Mouse (Mus musculus): Measurements from ENCODE around the gene Klf9.

The Klf9 gene

DNA sequence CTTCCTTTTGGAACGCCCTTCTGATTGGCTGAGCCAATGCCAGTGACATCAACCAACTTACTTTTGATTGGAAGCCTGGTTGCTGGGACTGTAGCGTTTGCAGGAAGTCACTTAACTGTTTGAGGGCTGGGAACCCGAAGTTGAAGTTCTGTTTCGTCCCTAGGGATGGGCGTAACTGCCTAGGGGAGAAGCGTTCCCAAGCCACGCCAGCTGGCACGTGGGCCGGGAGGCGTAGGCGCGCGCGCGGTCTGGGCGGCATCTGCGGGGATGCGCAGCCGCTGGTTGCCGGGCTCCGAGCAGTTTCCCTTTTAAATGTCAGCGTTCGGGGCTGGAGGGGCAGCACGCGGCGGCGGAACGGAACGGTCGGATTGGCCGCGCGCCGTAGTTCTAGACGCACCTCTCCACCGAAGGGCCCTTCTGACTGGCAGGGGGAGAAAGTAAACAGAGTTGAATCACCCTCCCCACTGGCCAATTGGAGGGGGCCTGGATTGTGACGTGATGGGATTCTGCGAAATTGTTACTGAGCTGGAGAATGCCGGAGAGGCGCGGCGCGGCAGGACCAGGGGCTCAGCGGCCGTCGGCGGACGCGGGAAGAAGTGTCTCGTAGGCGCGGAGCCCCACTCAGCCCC lies at the start of gene Klf9:
Gene Klf9, plus strand, starts transcription at position 538 of the 629 bp plus-strand sequence.
- peak; percentile 82 for DNase-seq (ENCODE audit: extremely low read depth, low read depth, low spot score)

GRCm38 (mm10) chr19:23091586-23091985 lies 49.4 kb upstream of the Klf9 start:
- DNase-seq (ENCODE audit: extremely low read depth, low read depth, low spot score), result no peak

DNA sequence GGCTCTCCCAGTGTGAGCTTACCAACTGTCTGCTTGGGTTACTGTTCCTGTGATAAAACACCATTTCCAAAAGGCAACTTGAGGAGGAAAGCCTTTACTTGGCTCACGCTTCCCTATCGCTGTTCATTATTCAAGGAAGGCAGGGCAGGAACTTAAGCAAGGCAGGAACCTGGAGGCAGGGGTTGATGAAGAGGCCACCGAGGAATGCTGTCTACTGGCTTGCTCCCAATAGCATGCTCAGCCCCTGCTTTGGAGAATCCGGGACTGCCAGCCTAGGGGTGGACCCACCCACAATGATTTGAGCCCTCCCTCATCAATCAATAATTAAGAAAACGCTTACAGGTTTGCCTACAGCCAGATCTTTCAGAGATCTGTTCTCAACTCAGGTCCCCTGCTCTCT lies 47.5 kb upstream of the Klf9 start:
- no peak for DNase-seq (ENCODE audit: extremely low read depth, low read depth, low spot score)

GRCm38 (mm10) chr19:23094906-23095305 lies 46.1 kb upstream of the Klf9 start:
- DNase-seq (ENCODE audit: extremely low read depth, low read depth, low spot score), result no peak

- DNase-seq (ENCODE audit: extremely low read depth, low read depth, low spot score), result no peak
Measured at GRCm38 (mm10) chr19:23106859-23107258, 34.2 kb upstream of the Klf9 start.

GRCm38 (mm10) chr19:23107335-23107734 lies 33.7 kb upstream of the Klf9 start:
- DNase-seq (ENCODE audit: extremely low read depth, low read depth, low spot score), result no peak

GRCm38 (mm10) chr19:23121875-23122274 lies 19.2 kb upstream of the Klf9 start:
- no peak for DNase-seq (ENCODE audit: extremely low read depth, low read depth, low spot score)

- DNase-seq (ENCODE audit: extremely low read depth, low read depth, low spot score), result no peak
Measured at GRCm38 (mm10) chr19:23124023-23124550, 16.9 kb upstream of the Klf9 start.

GRCm38 (mm10) chr19:23125227-23126150 lies 15.5 kb upstream of the Klf9 start:
- DNase-seq (ENCODE audit: extremely low read depth, low read depth, low spot score), result no peak

DNA sequence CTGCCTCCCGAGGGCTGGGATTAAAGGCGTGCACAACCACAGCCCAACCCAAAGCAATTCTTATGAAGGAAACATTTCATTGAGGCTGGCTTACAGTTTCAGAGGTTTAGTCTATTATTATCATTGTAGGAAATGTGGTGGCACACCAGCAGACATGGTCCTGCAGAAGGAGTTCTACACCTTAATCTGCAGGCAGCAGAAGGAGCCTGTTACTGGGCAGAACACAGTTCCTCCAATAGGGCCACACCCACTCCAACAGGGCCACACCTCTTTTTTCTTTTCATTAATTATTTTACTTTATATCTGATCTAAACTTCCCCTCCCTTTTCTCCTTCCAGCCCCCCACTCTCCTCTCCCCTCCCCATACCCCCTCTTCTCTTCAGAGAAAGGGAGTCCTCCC lies 11.1 kb upstream of the Klf9 start:
- DNase-seq (ENCODE audit: extremely low read depth, low read depth, low spot score), result no peak

DNA sequence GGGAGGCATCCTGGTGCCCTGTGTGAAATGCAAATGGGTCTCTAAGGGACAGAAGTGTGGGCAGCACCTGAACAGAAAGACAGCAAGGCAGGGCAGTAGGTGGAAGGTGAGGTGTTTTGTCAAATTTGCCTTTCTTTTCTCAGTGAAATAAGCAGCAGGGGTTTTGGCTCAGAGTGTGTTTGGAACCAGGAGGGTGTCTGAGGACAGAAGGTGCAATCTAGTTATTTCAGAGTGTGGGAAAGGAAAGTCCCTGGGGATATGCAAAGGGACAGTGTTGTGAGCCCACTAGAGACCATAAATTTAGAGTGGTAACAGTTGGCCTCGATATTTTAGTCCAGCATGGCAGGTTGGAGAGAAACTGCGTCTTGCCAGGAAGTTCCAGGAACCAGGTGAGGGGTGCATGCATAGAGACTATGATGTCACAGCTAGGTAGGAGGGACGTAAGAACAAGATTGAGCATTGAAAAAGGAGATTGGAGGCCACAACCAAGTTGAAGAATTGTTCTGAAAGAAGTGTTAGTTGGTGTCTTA lies 8.9 kb upstream of the Klf9 start:
- DNase-seq (ENCODE audit: extremely low read depth, low read depth, low spot score), result no peak

DNA sequence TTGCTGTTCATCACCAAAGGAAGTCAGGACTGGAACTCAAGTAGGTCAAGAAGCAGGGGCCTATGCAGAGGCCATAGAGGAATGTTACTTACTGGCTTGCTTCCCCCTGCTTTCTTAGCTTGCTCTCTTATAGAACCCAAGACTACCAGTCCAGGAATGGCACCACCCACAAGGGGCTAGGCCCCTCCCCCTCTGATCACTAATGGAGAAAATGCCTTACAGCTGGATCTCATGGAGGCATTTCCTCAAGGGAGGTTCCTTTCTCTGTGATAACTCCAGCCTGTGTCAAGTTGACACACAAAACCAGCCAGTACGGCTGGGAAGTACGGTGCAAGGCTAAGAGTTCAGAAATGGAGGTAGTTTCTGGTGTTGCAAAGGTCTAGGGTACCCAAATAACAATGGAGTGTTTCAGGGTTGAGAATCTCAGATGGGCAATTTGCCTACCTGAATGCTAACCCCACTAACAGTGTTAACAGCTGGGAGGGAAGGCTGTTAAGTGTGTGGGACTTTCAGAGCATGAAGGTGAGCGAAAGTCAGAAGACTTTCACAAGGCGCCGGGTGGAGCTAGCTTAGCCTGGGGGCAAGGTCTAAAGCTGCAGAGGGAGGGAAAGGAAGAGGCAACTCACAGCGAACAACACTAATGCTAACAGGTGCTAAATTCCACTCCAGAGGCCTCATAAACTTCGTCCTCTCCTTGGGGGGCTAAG lies 8.2 kb upstream of the Klf9 start:
- no peak for DNase-seq (ENCODE audit: extremely low read depth, low read depth, low spot score)

DNA sequence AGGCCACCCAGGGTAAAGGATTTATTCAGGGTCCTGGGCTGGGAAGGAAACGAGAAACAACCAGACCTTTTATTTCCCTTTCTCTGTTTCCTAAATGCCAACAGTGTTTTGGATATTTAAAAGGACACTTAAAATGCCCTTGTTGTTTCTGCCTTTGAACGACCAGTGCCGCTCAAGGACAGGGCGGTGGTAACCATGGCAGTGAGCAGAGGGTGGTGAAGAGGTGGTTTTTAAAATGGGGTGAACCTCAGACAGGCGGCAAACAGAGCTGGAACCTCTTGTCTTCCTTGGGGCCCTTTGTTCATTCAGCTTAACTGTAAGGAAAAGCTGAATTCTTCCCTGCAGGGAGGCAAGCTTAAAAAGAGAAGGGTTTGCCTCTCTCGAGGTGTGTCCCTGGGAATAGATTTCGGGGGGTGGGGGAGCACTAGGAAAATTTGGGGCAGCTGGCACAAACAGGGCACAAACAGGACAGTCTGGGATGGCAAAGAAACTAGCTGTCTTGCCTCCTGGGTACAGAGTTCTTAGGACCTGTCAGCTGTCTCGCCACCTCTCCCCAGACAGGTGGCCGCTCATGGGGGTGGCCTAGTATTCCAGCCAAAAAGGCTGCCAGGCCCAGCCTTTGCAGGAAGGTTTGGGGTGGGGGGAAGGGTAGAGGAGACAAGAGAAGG lies 7.5 kb upstream of the Klf9 start:
- no peak for DNase-seq (ENCODE audit: extremely low read depth, low read depth, low spot score)

DNA sequence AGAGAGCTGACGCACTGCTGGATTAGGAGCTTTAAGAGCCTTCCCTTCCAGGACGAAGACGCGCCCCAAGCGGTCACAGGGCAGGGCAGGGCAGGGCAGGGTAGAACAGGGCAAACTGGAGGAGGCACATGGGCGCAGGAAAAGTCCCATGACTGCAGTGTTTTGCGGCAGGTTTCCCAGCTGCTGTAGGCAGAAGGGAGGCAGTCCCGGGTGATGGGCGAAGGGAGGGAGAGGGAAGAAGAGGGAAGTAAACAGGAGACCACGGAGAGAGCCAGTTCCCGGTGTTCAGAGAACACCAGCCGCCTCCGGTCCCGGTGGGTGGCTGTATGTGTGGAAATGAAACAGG lies 7.0 kb upstream of the Klf9 start:
- DNase-seq (ENCODE audit: extremely low read depth, low read depth, low spot score), result no peak

DNA sequence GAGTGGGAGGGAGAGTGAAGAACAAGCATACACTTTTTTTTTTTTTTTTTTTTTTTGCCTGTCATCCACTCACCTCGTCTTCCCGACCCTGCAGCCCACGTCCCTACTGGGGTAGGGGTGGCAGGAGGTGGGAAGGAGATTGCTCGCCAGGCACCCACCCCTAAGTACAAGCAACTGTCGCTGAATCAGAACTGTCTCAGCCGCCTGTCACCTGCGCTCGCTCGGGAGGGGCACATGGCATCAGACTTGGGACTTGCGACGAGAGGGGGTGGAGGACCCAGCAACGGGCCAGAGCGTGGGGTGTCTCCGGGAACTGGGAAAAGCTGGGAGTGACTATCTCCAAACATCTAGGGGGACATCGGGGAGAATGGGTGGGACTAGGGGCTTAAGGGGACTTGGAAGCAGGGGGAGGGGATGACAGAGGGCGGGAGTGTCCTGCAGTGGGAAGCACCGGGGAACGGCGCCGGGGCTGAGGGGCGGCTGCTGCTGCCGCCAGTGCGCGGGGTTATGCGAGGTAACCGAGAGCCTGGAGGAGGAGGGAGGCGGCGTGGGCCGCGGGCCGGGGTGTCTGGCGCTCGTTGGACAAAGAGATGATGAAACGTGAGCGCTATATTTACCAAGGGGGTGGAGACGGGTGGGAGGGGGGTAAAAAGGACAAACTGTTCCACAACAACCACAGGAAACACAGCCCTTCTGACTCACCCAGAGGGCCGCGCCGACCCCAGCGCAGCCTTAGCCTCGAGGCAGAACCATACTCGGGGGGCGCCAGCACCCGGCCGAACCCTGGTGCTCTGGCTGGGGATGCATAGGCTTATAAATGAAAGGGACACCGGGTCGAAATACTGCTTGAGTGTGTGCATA lies 6.4 kb upstream of the Klf9 start:
- no peak for DNase-seq (ENCODE audit: extremely low read depth, low read depth, low spot score)

GRCm38 (mm10) chr19:23135349-23136201 lies 5.5 kb upstream of the Klf9 start:
- DNase-seq (ENCODE audit: extremely low read depth, low read depth, low spot score), result no peak

DNA sequence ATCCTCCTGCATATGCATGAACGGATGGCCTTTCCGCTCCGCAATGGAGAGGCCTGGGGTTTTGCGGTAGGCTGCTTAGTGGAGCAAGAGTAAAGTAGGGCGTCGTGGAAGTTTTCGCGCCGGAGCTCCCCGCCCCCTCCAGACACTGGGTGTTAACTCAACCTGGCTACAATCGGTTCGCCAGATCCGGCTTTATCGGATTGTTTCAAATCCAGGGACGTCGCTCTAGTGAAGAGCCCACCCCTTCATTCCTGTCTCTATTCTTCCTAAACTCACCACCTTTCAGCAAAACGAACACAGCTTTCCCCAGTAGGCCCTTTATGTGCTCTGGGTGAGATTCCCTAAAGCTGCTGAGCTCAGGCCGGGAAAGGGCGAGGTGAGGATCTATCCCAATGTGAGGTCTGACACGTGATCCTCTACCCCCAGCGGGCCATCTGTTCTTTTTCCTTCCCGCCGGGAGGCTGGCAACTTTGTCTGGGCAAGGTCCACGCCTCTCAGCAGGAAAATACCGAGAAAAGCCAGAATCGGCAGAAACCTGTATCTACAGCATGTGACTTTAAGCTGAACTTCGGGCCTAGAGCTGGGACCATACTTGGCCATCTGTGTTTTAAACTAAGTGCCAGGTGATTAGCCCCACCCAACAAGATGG lies 4.7 kb upstream of the Klf9 start:
- DNase-seq (ENCODE audit: extremely low read depth, low read depth, low spot score), result no peak

DNA sequence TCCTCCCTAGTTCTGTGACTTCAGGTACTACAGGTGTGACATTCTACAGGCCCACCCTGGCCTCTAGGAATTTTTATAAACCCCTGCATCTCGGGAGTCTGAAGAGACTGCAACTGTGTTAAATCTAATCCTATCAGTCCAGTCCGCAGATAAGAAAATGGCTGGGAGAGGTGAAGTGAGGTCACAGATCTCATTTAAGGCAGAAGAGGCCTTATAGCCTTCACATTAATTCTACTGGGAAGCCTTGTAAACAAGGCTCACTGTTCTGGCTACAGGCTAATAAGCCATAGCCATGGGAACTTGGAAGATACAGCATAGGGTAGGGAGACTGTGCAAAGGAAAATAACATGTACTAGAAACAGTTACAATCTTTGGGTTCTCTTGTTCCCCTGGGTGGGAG lies 3.7 kb upstream of the Klf9 start:
- DNase-seq (ENCODE audit: extremely low read depth, low read depth, low spot score), result no peak

Measured in fat pad, adult 2 months (tissue).